Mouse (Mus musculus): Measurements from ENCODE around the gene Timp3. TPM values are rescaled to one million over a fixed set of nuclear protein-coding genes. Genes with fewer than 3 reads are reported as not detected.

Gene Timp3
- polyA plus RNA-seq, 1 experiment from 2014 or later, result 37.4 TPM

- 84% methylated on average over 2 of the region's 2 CpGs for WGBS
- H3K9me3 ChIP-seq (replicated peaks; ENCODE audit: control insufficient read depth, low read length, poor library complexity, severe bottlenecking), result no peaks in the 10 kb centered on the region
- H3K27ac ChIP-seq (ENCODE audit: low read length), result no peak overlapping the region
- no peak overlapping the region for H3K9ac ChIP-seq (ENCODE audit: low read depth, low read length)
- no peak overlapping the region for H3K4me3 ChIP-seq (ENCODE audit: low read depth, low read length)
- H3K27me3 ChIP-seq (ENCODE audit: control insufficient read depth, insufficient read depth, low read depth, low read length), result no peaks in the 10 kb centered on the region
- no peak for ATAC-seq
- 0 out of 2 replicates have a peak, but pooled peaks cover 2% of the 10 kb centered on the region for H3K4me1 ChIP-seq (ENCODE audit: control insufficient read depth, insufficient read depth, low read length)
- no peaks in the 10 kb centered on the region for H3K36me3 ChIP-seq (ENCODE audit: control insufficient read depth, insufficient read depth, low read length)
- no peak overlapping the region for H3K4me2 ChIP-seq (ENCODE audit: low read length)
Measured at GRCm38 (mm10) chr10:86328691-86329090, 28.5 kb downstream of the Timp3 start.

- no peak overlapping the region for H3K4me3 ChIP-seq (ENCODE audit: low read depth, low read length)
- H3K27me3 ChIP-seq (ENCODE audit: control insufficient read depth, insufficient read depth, low read depth, low read length), result no peaks in the 10 kb centered on the region
- 87% methylated on average over 8 of the region's 8 CpGs for WGBS
- no peak overlapping the region for H3K27ac ChIP-seq (ENCODE audit: low read length)
- no peak overlapping the region for H3K9ac ChIP-seq (ENCODE audit: low read depth, low read length)
- H3K4me2 ChIP-seq (ENCODE audit: low read length), result no peak overlapping the region
- H3K4me1 ChIP-seq (ENCODE audit: control insufficient read depth, insufficient read depth, low read length), result 0 out of 2 replicates have a peak, but pooled peaks cover 2% of the 10 kb centered on the region
- H3K36me3 ChIP-seq (ENCODE audit: control insufficient read depth, insufficient read depth, low read length), result no peaks in the 10 kb centered on the region
- no peaks in the 10 kb centered on the region for H3K9me3 ChIP-seq (replicated peaks; ENCODE audit: control insufficient read depth, low read length, poor library complexity, severe bottlenecking)
- ATAC-seq, result no peak
Measured at GRCm38 (mm10) chr10:86329241-86329882, 29.2 kb downstream of the Timp3 start.

GRCm38 (mm10) chr10:86330993-86331680 is 31.0 kb downstream of the Timp3 start:
- Histone ChIP-seq H3K27ac (ENCODE audit: low read length) (peak overlapping the region; percentile 70), H3K27me3 (ENCODE audit: control insufficient read depth, insufficient read depth, low read depth, low read length) (no peaks in the 10 kb centered on the region), H3K9ac (ENCODE audit: low read depth, low read length) (no peak overlapping the region), H3K4me1 (ENCODE audit: control insufficient read depth, insufficient read depth, low read length) (0 out of 2 replicates have a peak, but pooled peaks cover 2% of the 10 kb centered on the region), H3K4me2 (ENCODE audit: low read length) (no peak overlapping the region), H3K4me3 (ENCODE audit: low read depth, low read length) (no peak overlapping the region), H3K9me3 (replicated peaks; ENCODE audit: control insufficient read depth, low read length, poor library complexity, severe bottlenecking) (no peaks in the 10 kb centered on the region), H3K36me3 (ENCODE audit: control insufficient read depth, insufficient read depth, low read length) (no peaks in the 10 kb centered on the region; the same call in 1 of the 2 replicates)
- WGBS, result 79% methylated on average over 5 of the region's 5 CpGs
- ATAC-seq, result no peak

- H3K4me2 ChIP-seq (ENCODE audit: low read length), result no peak overlapping the region
- no peak overlapping the region for H3K9ac ChIP-seq (ENCODE audit: low read depth, low read length)
- 0 out of 2 replicates have a peak, but pooled peaks cover 2% of the 10 kb centered on the region for H3K4me1 ChIP-seq (ENCODE audit: control insufficient read depth, insufficient read depth, low read length)
- no peaks in the 10 kb centered on the region for H3K27me3 ChIP-seq (ENCODE audit: control insufficient read depth, insufficient read depth, low read depth, low read length)
- no peaks in the 10 kb centered on the region for H3K9me3 ChIP-seq (replicated peaks; ENCODE audit: control insufficient read depth, low read length, poor library complexity, severe bottlenecking)
- ATAC-seq, result no peak
- H3K36me3 ChIP-seq (ENCODE audit: control insufficient read depth, insufficient read depth, low read length), result no peaks in the 10 kb centered on the region; the same call in 1 of the 2 replicates
- 62% methylated on average over 7 of the region's 7 CpGs for WGBS
- no peak overlapping the region for H3K4me3 ChIP-seq (ENCODE audit: low read depth, low read length)
- peak overlapping the region; percentile 70 for H3K27ac ChIP-seq (ENCODE audit: low read length)
Measured at GRCm38 (mm10) chr10:86331681-86332281, 31.6 kb downstream of the Timp3 start.

GRCm38 (mm10) chr10:86332942-86333341 is 32.8 kb downstream of the Timp3 start:
- no peaks in the 10 kb centered on the region for H3K9me3 ChIP-seq (replicated peaks; ENCODE audit: control insufficient read depth, low read length, poor library complexity, severe bottlenecking)
- H3K27ac ChIP-seq (ENCODE audit: low read length), result no peak overlapping the region
- no peak overlapping the region for H3K4me2 ChIP-seq (ENCODE audit: low read length)
- H3K4me3 ChIP-seq (ENCODE audit: low read depth, low read length), result no peak overlapping the region
- ATAC-seq, result no peak
- WGBS, result 92% methylated on average over 3 of the region's 3 CpGs
- no peaks in the 10 kb centered on the region for H3K27me3 ChIP-seq (ENCODE audit: control insufficient read depth, insufficient read depth, low read depth, low read length)
- H3K36me3 ChIP-seq (ENCODE audit: control insufficient read depth, insufficient read depth, low read length), result no peaks in the 10 kb centered on the region; the same call in 1 of the 2 replicates
- H3K9ac ChIP-seq (ENCODE audit: low read depth, low read length), result no peak overlapping the region
- 0 out of 2 replicates have a peak, but pooled peaks cover 2% of the 10 kb centered on the region for H3K4me1 ChIP-seq (ENCODE audit: control insufficient read depth, insufficient read depth, low read length)

GRCm38 (mm10) chr10:86334581-86334980 is 34.4 kb downstream of the Timp3 start:
- no peak for ATAC-seq

GRCm38 (mm10) chr10:86336506-86336905 is 36.3 kb downstream of the Timp3 start:
- H3K9me3 ChIP-seq (replicated peaks; ENCODE audit: control insufficient read depth, low read length, poor library complexity, severe bottlenecking), result no peaks in the 10 kb centered on the region
- H3K4me3 ChIP-seq (ENCODE audit: low read depth, low read length), result no peak overlapping the region
- H3K27me3 ChIP-seq (ENCODE audit: control insufficient read depth, insufficient read depth, low read depth, low read length), result no peaks in the 10 kb centered on the region
- ATAC-seq, result no peak
- 50% methylated on average over 1 of the region's 1 CpGs for WGBS
- no peak overlapping the region for H3K4me2 ChIP-seq (ENCODE audit: low read length)
- H3K27ac ChIP-seq (ENCODE audit: low read length), result no peak overlapping the region
- H3K4me1 ChIP-seq (ENCODE audit: control insufficient read depth, insufficient read depth, low read length), result 0 out of 2 replicates have a peak, but pooled peaks cover under 1% of the 10 kb centered on the region
- H3K9ac ChIP-seq (ENCODE audit: low read depth, low read length), result no peak overlapping the region
- no peaks in the 10 kb centered on the region; the same call in 1 of the 2 replicates for H3K36me3 ChIP-seq (ENCODE audit: control insufficient read depth, insufficient read depth, low read length)

More at GRCm38 (mm10) chr10:86334581-86334980, 34.4 kb downstream of the Timp3 start:
- Histone ChIP-seq H3K27ac (ENCODE audit: low read length) (no peak overlapping the region), H3K4me1 (ENCODE audit: control insufficient read depth, insufficient read depth, low read length) (0 out of 2 replicates have a peak, but pooled peaks cover 2% of the 10 kb centered on the region), H3K4me2 (ENCODE audit: low read length) (no peak overlapping the region), H3K9me3 (replicated peaks; ENCODE audit: control insufficient read depth, low read length, poor library complexity, severe bottlenecking) (no peaks in the 10 kb centered on the region), H3K36me3 (ENCODE audit: control insufficient read depth, insufficient read depth, low read length) (no peaks in the 10 kb centered on the region; the same call in 1 of the 2 replicates), H3K27me3 (ENCODE audit: control insufficient read depth, insufficient read depth, low read depth, low read length) (no peaks in the 10 kb centered on the region), H3K4me3 (ENCODE audit: low read depth, low read length) (no peak overlapping the region), H3K9ac (ENCODE audit: low read depth, low read length) (no peak overlapping the region)
- WGBS, result 49% methylated on average over 8 of the region's 8 CpGs

GRCm38 (mm10) chr10:86337239-86337638 is 37.1 kb downstream of the Timp3 start:
- H3K36me3 ChIP-seq (ENCODE audit: control insufficient read depth, insufficient read depth, low read length), result no peaks in the 10 kb centered on the region; the same call in 1 of the 2 replicates
- H3K27me3 ChIP-seq (ENCODE audit: control insufficient read depth, insufficient read depth, low read depth, low read length), result no peaks in the 10 kb centered on the region
- no peak overlapping the region for H3K9ac ChIP-seq (ENCODE audit: low read depth, low read length)
- WGBS, result 39% methylated on average over 3 of the region's 3 CpGs
- H3K4me1 ChIP-seq (ENCODE audit: control insufficient read depth, insufficient read depth, low read length), result no peaks in the 10 kb centered on the region
- H3K9me3 ChIP-seq (replicated peaks; ENCODE audit: control insufficient read depth, low read length, poor library complexity, severe bottlenecking), result no peaks in the 10 kb centered on the region
- no peak overlapping the region for H3K4me3 ChIP-seq (ENCODE audit: low read depth, low read length)
- ATAC-seq, result no peak
- no peak overlapping the region for H3K27ac ChIP-seq (ENCODE audit: low read length)
- H3K4me2 ChIP-seq (ENCODE audit: low read length), result no peak overlapping the region
